Mouse (Mus musculus) heart, embryonic 14.5 days (tissue): ENCODE measurements around the gene Myom1. TPM values are rescaled to one million over a fixed set of nuclear protein-coding genes. Genes with fewer than 3 reads are reported as not detected.

Experiments used
- ATAC-seq: fragments of 200-750 bp; cut with Nextera tagmentation; 2 replicates; pipeline ENCODE4 v1.8.0; 2017; ENCODE audit warnings: low read depth, moderate TSS enrichment; ENCODE audit not compliant: insufficient number of reproducible peaks, insufficient read depth, low FRiP score
- H3K27ac ChIP-seq, 2 experiments: fragments of 200-500 bp in 1 of 2; fragments of 300-500 bp in 1 of 2; sonication (generic) in 1 of 2; replicated peaks in 1 of 2; 2 replicates each; pipeline ENCODE4 v1.5.1; 2012 to 2014; ENCODE audit warnings: low read depth in 2 of 2, low read length in 2 of 2, control low read depth in 1 of 2, mild to moderate bottlenecking in 1 of 2, mixed read lengths in 1 of 2; ENCODE audit not compliant: control insufficient read depth in 1 of 2, insufficient read depth in 1 of 2
- H3K27me3 ChIP-seq: fragments of 300-500 bp; sonication (generic); 2 replicates; pipeline ENCODE4 v1.6.1; 2014; ENCODE audit warnings: mild to moderate bottlenecking, low read length, control low read depth; ENCODE audit not compliant: control insufficient read depth, insufficient read depth
- H3K36me3 ChIP-seq: fragments of 300-500 bp; sonication (generic); 2 replicates; pipeline ENCODE4 v1.6.1; 2014; ENCODE audit warnings: mild to moderate bottlenecking, control low read depth, low read length, mixed read lengths; ENCODE audit not compliant: control insufficient read depth, insufficient read depth
- H3K4me1 ChIP-seq, 2 experiments: fragments of 200-500 bp in 1 of 2; fragments of 300-500 bp in 1 of 2; sonication (generic) in 1 of 2; 2 replicates each; pipeline ENCODE4 v1.6.1; 2012 to 2014; ENCODE audit warnings: low read length in 2 of 2, control low read depth in 1 of 2, mixed read lengths in 1 of 2; ENCODE audit not compliant: control insufficient read depth in 2 of 2, insufficient read depth in 2 of 2
- H3K4me2 ChIP-seq: fragments of 300-500 bp; sonication (generic); 2 replicates; pipeline ENCODE4 v1.6.1; 2014; ENCODE audit warnings: mild to moderate bottlenecking, low read length
- H3K4me3 ChIP-seq, 2 experiments: fragments of 200-500 bp in 1 of 2; fragments of 300-500 bp in 1 of 2; sonication (generic) in 1 of 2; 2 replicates each; pipeline ENCODE4 v1.5.1; 2012 to 2014; ENCODE audit warnings: low read length in 2 of 2, mild to moderate bottlenecking in 2 of 2, control low read depth in 1 of 2, low read depth in 1 of 2, moderate library complexity in 1 of 2; ENCODE audit not compliant: control insufficient read depth in 1 of 2, insufficient read depth in 1 of 2
- H3K9ac ChIP-seq: fragments of 300-500 bp; sonication (generic); 2 replicates; pipeline ENCODE4 v1.6.1; 2014; ENCODE audit warnings: mild to moderate bottlenecking, low read length
- H3K9me3 ChIP-seq: fragments of 300-500 bp; sonication (generic); 2 replicates; pipeline ENCODE4 v1.6.1; 2016; ENCODE audit warnings: low read length, control low read depth; ENCODE audit not compliant: control insufficient read depth
- WGBS: fragments of 180-500 bp; shearing (Covaris S2); extraction: QIAGEN DNeasy Blood & Tissue Kit; methylation state at CpG from one replicate; pipeline ENCODE4 v1.1.7; 2014; 5-methylcytosine and 5-hydroxymethylcytosine counted together
- polyA plus RNA-seq: library from polyadenylated mRNA; unstranded; fragments of >200 nt; fragmentation: Nextera tagmentation; extraction: Ambion mirVana; gene quantifications from 2 replicates; pipeline ENCODE4 v1.2.1, GENCODE M21; 2014

Gene Myom1
- polyA plus RNA-seq, 1 experiment from 2014 or later, result 273 TPM

DNA sequence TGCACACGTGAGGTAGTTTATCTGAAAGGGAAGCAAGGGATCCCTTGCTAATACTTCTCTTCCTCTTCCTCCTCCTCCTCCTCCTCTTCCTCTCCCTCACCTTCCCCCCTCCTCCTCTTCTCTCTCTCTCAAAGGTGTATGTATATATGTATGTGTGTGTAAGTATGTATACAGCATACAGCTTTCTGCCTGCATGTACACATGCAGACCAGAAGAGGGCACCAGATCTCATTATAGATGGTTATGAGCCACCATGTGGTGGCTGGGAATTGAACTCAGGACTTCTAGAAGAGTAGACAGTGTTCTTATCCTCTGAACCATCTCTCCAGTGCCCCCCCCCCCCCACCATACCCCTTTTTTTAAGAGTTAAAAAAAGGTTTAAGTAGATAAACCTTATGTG, 40.2 kb downstream of the Myom1 start:
- Histone ChIP-seq H3K36me3 (peaks cover 97% of the 10 kb centered on the region), H3K4me2 (no peak overlapping the region), H3K9ac (no peak overlapping the region), H3K4me3 (no peak overlapping the region), H3K4me1 (peaks cover 16 to 34% of the 10 kb centered on the region in 2 experiments), H3K27ac (no peak overlapping the region), H3K27me3 (no peaks in the 10 kb centered on the region), H3K9me3 (no peaks in the 10 kb centered on the region)
- ATAC-seq, result no peak
- 74% methylated on average over 1 of the region's 1 CpGs for WGBS

DNA sequence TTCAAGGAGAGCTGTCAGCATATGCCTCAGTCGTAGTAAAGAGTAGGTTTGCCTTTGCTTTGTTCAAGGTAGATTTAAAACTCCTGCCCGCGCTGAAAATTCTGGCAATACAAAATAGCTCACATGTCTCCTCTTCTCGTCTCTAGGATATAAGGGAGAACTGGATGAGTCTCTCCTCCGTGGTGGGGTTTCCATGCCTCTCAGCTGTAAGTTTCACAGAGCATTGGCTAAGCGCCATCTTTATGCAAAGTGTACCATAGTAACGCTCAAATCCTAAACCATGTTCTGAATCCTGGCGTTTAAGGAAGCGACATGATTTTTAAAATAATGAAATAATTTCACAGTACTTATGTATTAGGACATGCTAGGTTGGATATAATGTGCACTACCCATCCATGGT, 43.2 kb downstream of the Myom1 start:
- no peaks in the 10 kb centered on the region for H3K9me3 ChIP-seq
- no peak for ATAC-seq
- peaks cover 1 to 6% of the 10 kb centered on the region in 2 experiments; a peak in 2 of 4 replicates for H3K4me1 ChIP-seq
- H3K36me3 ChIP-seq, result peaks cover 95% of the 10 kb centered on the region
- no peak overlapping the region for H3K9ac ChIP-seq
- 87% methylated on average over 9 of the region's 9 CpGs for WGBS
- H3K4me2 ChIP-seq, result no peak overlapping the region
- H3K4me3 ChIP-seq, result no peak overlapping the region
- H3K27me3 ChIP-seq, result no peaks in the 10 kb centered on the region
- no peak overlapping the region for H3K27ac ChIP-seq

DNA sequence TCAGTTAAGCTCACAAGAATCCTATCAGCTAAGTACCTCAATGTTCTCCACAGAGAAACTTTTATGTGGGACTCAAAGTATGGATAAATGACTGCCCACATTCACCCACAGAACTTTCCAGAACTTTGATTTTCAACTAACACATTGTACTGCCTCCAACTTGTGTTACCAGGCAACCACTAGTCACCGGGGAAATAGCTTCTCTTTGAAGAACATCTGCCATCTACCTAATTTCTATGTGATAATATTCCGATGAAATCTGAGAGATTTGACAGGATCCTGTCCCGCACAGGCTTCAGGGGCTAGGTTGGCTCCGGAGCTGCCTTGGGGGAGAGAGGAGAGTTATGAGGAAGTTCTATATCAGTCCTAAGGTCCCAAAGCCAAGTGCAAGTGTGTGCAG, 44.4 kb downstream of the Myom1 start:
- Histone ChIP-seq H3K9ac (no peak overlapping the region), H3K9me3 (no peaks in the 10 kb centered on the region), H3K27me3 (no peaks in the 10 kb centered on the region), H3K4me1 (no peaks in the 10 kb centered on the region), H3K4me2 (no peak overlapping the region), H3K4me3 (no peak overlapping the region), H3K36me3 (peaks cover 93% of the 10 kb centered on the region), H3K27ac (no peak overlapping the region)
- no peak for ATAC-seq
- 91% methylated on average over 4 of the region's 4 CpGs for WGBS

DNA sequence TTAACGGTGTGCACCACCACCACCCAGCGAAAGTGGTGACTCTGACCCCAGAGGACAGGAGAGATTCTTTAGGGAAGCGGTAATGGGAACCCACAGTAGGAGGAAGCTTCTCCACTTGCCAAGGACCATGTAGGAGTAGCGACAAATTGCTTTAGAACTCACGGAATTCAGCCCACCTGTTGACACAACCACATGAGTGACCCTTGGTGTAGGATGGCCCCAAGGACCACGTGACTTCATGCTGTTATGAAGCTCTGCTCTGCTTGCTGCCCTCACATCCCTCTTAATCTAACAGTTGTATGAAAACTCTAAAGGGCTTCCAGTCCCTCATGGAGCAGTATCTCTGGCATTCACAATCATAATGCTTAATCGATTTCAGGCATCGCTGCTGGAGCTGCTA, 46.9 kb downstream of the Myom1 start:
- Histone ChIP-seq H3K27me3 (no peaks in the 10 kb centered on the region), H3K36me3 (peaks cover 91% of the 10 kb centered on the region), H3K4me2 (no peak overlapping the region), H3K4me3 (no peak overlapping the region), H3K9me3 (no peaks in the 10 kb centered on the region), H3K9ac (no peak overlapping the region), H3K27ac (no peak overlapping the region), H3K4me1 (no peaks in the 10 kb centered on the region)
- no peak for ATAC-seq
- 83% methylated on average over 8 of the region's 8 CpGs for WGBS

DNA sequence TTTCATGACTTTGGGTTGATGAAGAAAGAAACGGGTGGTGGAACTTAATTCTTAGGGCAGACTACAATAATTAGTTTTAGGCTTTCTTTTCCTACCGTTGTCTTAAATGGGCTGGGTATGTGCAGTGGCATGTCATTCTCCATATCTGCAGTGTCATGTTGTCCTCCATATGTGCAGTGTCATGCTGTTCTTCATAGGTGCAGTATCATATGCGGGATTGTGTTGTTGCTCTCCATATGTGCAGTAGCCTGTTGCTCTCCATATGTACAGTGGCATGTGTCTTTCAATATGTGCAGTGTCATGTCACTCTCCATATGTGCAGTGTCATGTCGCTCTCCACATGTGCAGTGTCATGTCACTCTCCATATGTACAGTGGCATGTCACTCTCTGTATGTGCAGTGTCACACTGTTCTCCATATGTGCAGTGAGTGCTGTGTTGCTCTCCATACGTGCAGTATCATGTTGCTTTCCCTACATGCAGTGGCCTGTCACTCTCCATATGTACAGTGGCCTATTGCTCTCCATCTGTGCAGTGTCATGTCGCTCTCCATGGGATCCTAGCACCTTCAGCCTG, 50.8 kb downstream of the Myom1 start:
- Histone ChIP-seq H3K4me3 (no peak overlapping the region), H3K27ac (no peak overlapping the region), H3K4me2 (no peak overlapping the region), H3K4me1 (no peaks in the 10 kb centered on the region), H3K9me3 (no peaks in the 10 kb centered on the region), H3K9ac (no peak overlapping the region), H3K36me3 (peaks cover 94% of the 10 kb centered on the region), H3K27me3 (no peaks in the 10 kb centered on the region)
- 88% methylated on average over 6 of the region's 6 CpGs for WGBS
- ATAC-seq, result peak; percentile 11; the same call in 1 of the 2 replicates

DNA sequence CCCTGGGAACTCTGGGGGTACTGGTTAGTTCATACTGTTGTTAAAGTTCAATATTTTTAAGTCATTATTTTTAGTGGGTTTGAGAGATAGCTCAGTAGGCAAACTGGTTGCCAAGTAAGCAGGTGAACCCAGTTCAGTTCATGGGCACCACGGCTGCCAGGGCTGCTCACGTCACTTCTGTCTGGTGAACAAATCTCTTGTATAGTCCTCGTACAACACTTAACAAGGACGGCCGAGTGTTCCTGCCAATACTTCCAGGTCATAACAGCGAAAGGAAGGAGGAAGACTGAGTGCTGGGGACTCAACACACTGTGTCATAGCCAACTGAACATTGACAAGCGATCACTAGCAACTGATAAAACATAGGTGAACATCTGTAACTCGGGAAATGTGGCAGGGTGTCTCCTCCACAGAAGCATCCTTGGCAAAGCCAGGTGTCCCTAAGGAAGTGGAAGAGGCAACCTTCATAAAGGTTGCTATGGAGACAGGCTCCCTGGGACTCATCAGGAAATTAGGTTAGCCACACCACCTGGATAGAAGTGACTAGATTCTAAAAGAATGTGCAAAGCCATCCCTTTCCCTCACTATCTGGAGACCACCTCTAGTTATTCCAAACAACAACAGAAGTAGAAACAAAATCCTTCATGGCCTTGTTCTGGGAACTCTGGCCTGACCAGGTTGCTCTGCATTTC, 52.9 kb downstream of the Myom1 start:
- no peak overlapping the region for H3K4me3 ChIP-seq

DNA sequence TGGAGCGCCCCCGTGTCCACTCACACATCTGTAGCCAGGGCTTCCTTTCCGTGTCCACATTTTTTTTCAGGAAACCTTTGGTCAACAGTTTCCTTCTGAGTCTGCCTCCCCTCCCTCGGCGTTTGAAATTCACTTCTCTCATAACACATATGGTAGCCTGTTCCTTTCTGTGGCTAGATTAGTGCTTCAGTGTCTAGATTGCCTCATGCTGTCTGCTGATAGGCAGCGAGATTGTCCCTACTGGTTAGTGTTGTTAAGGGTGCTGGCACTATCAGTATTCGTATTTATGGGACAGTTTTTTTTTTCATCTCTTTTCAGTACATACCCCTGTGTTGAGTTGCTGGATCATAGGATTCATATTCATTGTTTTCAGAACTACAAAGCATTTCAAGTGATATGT, 54.0 kb downstream of the Myom1 start:
- H3K9ac ChIP-seq, result no peak overlapping the region
- H3K27ac ChIP-seq, result no peak overlapping the region
- no peaks in the 10 kb centered on the region for H3K4me1 ChIP-seq
- no peaks in the 10 kb centered on the region for H3K9me3 ChIP-seq
- H3K4me3 ChIP-seq, result no peak overlapping the region
- WGBS, result 57% methylated on average over 7 of the region's 7 CpGs
- H3K4me2 ChIP-seq, result no peak overlapping the region
- peaks cover 95% of the 10 kb centered on the region for H3K36me3 ChIP-seq
- no peaks in the 10 kb centered on the region for H3K27me3 ChIP-seq
- no peak for ATAC-seq

More for the DNA sequence above, 52.9 kb downstream of the Myom1 start:
- Histone ChIP-seq H3K27ac (no peak overlapping the region), H3K27me3 (no peaks in the 10 kb centered on the region), H3K4me1 (no peaks in the 10 kb centered on the region), H3K9me3 (no peaks in the 10 kb centered on the region), H3K36me3 (peaks cover 95% of the 10 kb centered on the region), H3K4me2 (no peak overlapping the region), H3K9ac (no peak overlapping the region)
- no peak for ATAC-seq
- WGBS, result 75% methylated on average over 8 of the region's 8 CpGs

DNA sequence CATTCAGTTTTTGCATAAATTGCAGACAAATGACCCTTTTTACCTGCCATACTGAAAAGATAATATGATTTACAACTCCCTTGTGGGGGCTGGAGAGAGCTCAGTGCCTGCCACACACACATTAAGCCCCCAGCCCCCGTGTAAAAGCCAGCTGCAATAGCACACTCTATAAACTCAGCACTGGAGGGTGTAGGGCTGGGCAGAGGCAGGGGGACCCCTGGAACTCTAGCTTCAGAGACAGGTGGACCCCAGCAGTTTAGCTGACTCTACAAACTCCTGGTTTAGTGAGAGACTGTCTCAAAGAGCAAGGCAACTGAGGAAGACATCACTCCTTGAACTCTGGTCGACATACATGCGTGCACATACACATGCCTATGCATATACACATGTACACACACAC, 55.3 kb downstream of the Myom1 start:
- Histone ChIP-seq H3K4me3 (no peak overlapping the region), H3K9ac (no peak overlapping the region), H3K27ac (no peak overlapping the region), H3K4me1 (no peaks in the 10 kb centered on the region), H3K27me3 (no peaks in the 10 kb centered on the region), H3K9me3 (no peaks in the 10 kb centered on the region), H3K4me2 (no peak overlapping the region), H3K36me3 (peaks cover 99% of the 10 kb centered on the region)
- 91% methylated on average over 3 of the region's 3 CpGs for WGBS
- no peak for ATAC-seq
